Mouse (Mus musculus) G1E (cell line): ENCODE measurements around the gene Dmp1.

Source experiments
- CTCF ChIP-seq: IDR thresholded peaks from 2 replicates; pipeline ENCODE4 v1.5.1; 2012; ENCODE audit warnings: low read depth, low read length, inconsistent platforms, mixed read lengths
- GATA1 ChIP-seq: IDR thresholded peaks from 2 replicates; pipeline ENCODE4 v1.6.1; 2012; ENCODE audit warnings: borderline replicate concordance, low read length, inconsistent platforms, mixed read lengths
- GATA2 ChIP-seq: IDR thresholded peaks from 2 replicates; pipeline ENCODE4 v1.6.1; 2012; ENCODE audit warnings: low read depth, low read length, inconsistent platforms, borderline replicate concordance
- POLR2AphosphoS5 ChIP-seq: IDR thresholded peaks from 2 replicates; pipeline ENCODE4 v1.6.1; 2012; ENCODE audit warnings: low read depth, low read length, inconsistent platforms; ENCODE audit not compliant: insufficient replicate concordance
- TAL1 ChIP-seq: conservative IDR thresholded peaks from 2 replicates; pipeline ENCODE4 v1.6.1; 2012; ENCODE audit warnings: low read depth, low read length, inconsistent platforms, mixed read lengths

GRCm38 (mm10) chr5:104251811-104252210 lies 49.4 kb downstream of the Dmp1 start:
- no peak for TF ChIP-seq CTCF
- TF ChIP-seq TAL1, result no peak
- TF ChIP-seq GATA2, result no peak
- no peak for TF ChIP-seq GATA1
- no peak for TF ChIP-seq POLR2AphosphoS5
